8 mouse cellular contexts compared by ENCODE assay signal in the genomic region with DNA sequence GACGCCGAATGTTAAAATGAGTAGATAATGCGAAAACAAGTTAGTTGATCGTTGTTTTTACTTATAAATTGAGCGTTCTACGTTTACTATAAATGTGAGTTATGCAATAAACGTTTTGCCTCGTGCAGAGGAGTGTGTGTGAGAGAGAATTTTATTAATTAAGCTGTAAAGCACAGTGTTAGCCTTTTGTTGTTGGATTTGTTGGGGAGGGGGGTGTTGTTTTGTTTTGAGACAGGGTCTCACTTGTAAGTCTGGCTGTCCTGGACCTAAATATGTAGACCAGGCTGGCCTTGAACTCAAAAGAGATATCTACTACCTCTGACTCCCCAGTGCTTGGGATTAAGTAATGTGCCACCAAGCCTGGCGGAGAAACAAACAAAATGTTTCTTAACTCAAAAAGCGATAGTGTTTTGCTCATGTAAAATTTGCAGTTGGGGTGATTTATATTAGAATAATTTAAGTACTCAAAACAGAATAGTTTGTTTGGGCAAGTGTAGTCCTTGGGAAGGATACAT. TPM values are rescaled to one million over a fixed set of nuclear protein-coding genes. Genes with fewer than 3 reads are reported as not detected.
DNase-seq lines count a peak whose midpoint lies in the region; ATAC-seq and TF ChIP-seq lines count a peak whose summit lies in the region.

No protein-coding gene starts in this region.

- DNase-seq in cerebellum, adult 2 months: no peak
- DNase-seq in cerebellum, postnatal 25 days: no peak
- no peak for DNase-seq in testis, postnatal 10 days (ENCODE audit: low spot score)
- DNase-seq in stomach, postnatal 0 days (ENCODE audit: low spot score): no peak

- H3K4me3 ChIP-seq in cerebellum, adult 2 months (replicated peaks; ENCODE audit: insufficient read depth, low read depth, low read length): peak overlapping the region; percentile 93
- H3K4me3 ChIP-seq in testis, adult 2 months (ENCODE audit: control insufficient read depth, low read depth, low read length): peak overlapping the region; percentile 29; the same call in 1 of the 2 replicates
- H3K4me3 ChIP-seq in limb, embryonic 15.5 days: peak overlapping the region; percentile 91
- H3K4me3 ChIP-seq in stomach, postnatal 0 days (ENCODE audit: low read depth, low read length): peak overlapping the region; percentile 90

- WGBS in cerebellum, adult 2 months: 12% methylated on average over 10 of the region's 10 CpGs
- 8% methylated on average over 10 of the region's 10 CpGs for WGBS in limb, embryonic 15.5 days
- 7% methylated on average over 10 of the region's 10 CpGs for WGBS in stomach, postnatal 0 days

- no peak for ATAC-seq in limb, embryonic 15.5 days (ENCODE audit: insufficient number of reproducible peaks, low FRiP score, low TSS enrichment, low read depth)
- ATAC-seq in stomach, postnatal 0 days (ENCODE audit: low FRiP score, low TSS enrichment): no peak
- ATAC-seq in inflammation-experienced regulatory T-cells, adult 6 months: no peak
- no peak for ATAC-seq in monocyte, adult 5-6 weeks (replicated peaks; ENCODE audit: insufficient number of reproducible peaks, low FRiP score, low TSS enrichment, poor library complexity, severe bottlenecking)

- H3K9me3 ChIP-seq in limb, embryonic 15.5 days: no peaks in the 10 kb centered on the region
- H3K9me3 ChIP-seq in stomach, postnatal 0 days (ENCODE audit: control insufficient read depth, low read length): no peaks in the 10 kb centered on the region

- no peak for TF ChIP-seq CTCF in cerebellum, adult 2 months (IDR thresholded peaks at IDR 0.05; ENCODE audit: borderline replicate concordance, insufficient read depth, low read depth, low read length)
- TF ChIP-seq CTCF in testis, adult 2 months (IDR thresholded peaks at IDR 0.05; ENCODE audit: control insufficient read depth, insufficient read depth, insufficient replicate concordance, low read depth, low read length): no peak
- no peak for TF ChIP-seq CTCF in stomach, postnatal 0 days (IDR thresholded peaks at IDR 0.05; ENCODE audit: low read depth)

- H3K36me3 ChIP-seq in testis, adult 2 months (ENCODE audit: control insufficient read depth, insufficient read depth, low read length): no peaks in the 10 kb centered on the region
- 0 out of 2 replicates have a peak, but pooled peaks cover 6% of the 10 kb centered on the region for H3K36me3 ChIP-seq in limb, embryonic 15.5 days
- no peaks in the 10 kb centered on the region for H3K36me3 ChIP-seq in stomach, postnatal 0 days (ENCODE audit: control insufficient read depth, insufficient read depth, low read length)

- H3K4me2 ChIP-seq in limb, embryonic 15.5 days: peak overlapping the region; percentile 54
- peak overlapping the region; percentile 68 for H3K4me2 ChIP-seq in stomach, postnatal 0 days (replicated peaks; ENCODE audit: low read depth)

- H3K27ac ChIP-seq in cerebellum, adult 2 months (ENCODE audit: insufficient read depth, low read length): no peak overlapping the region
- H3K27ac ChIP-seq in testis, adult 2 months (ENCODE audit: control insufficient read depth, insufficient read depth, low read depth, low read length): no peak overlapping the region
- no peak overlapping the region for H3K27ac ChIP-seq in limb, embryonic 15.5 days
- H3K27ac ChIP-seq in stomach, postnatal 0 days (replicated peaks): no peak overlapping the region

- H3K27me3 ChIP-seq in cerebellum, adult 2 months (ENCODE audit: control insufficient read depth, insufficient read depth, low read length): no peaks in the 10 kb centered on the region
- no peaks in the 10 kb centered on the region for H3K27me3 ChIP-seq in testis, adult 2 months (ENCODE audit: control insufficient read depth, insufficient read depth, low read length)
- no peaks in the 10 kb centered on the region for H3K27me3 ChIP-seq in limb, embryonic 15.5 days
- H3K27me3 ChIP-seq in stomach, postnatal 0 days (ENCODE audit: control insufficient read depth, insufficient read depth, low read length): no peaks in the 10 kb centered on the region

- no peaks in the 10 kb centered on the region; the same call in 1 of the 2 replicates for H3K4me1 ChIP-seq in cerebellum, adult 2 months (ENCODE audit: control insufficient read depth, insufficient read depth, low read length)
- peaks cover 4% of the 10 kb centered on the region; the same call in 1 of the 2 replicates for H3K4me1 ChIP-seq in testis, adult 2 months (ENCODE audit: control insufficient read depth, insufficient read depth, low read length)
- H3K4me1 ChIP-seq in limb, embryonic 15.5 days: peaks cover 17% of the 10 kb centered on the region
- H3K4me1 ChIP-seq in stomach, postnatal 0 days (replicated peaks; ENCODE audit: control insufficient read depth, insufficient read depth): 0 out of 2 replicates have a peak, but pooled peaks cover 2% of the 10 kb centered on the region

- TF ChIP-seq POLR2A in cerebellum, adult 2 months (IDR thresholded peaks at IDR 0.05; ENCODE audit: borderline replicate concordance, insufficient read depth, low read length): no peak
- no peak for TF ChIP-seq POLR2A in testis, adult 2 months (IDR thresholded peaks at IDR 0.05; ENCODE audit: control insufficient read depth, low read depth, low read length)

- H3K9ac ChIP-seq in limb, embryonic 15.5 days: peak overlapping the region; percentile 87
- H3K9ac ChIP-seq in stomach, postnatal 0 days (ENCODE audit: low read length): peak overlapping the region; percentile 94

- TF ChIP-seq EP300 in stomach, postnatal 0 days (optimal IDR thresholded peaks at IDR 0.05): no peak

RNA-seq across cellular contexts. Expression of gene Ccnt2, which starts 1.3 kb away (rescaled TPM):
- polyA plus RNA-seq in cerebellum, adult 2 months (2012; rRNA removed): 53.9 and 54.9 TPM in 2 replicates
- 9.4 and 10.9 TPM in 2 replicates for polyA plus RNA-seq in testis, adult 2 months (2012; rRNA removed)
- polyA plus RNA-seq in limb, embryonic 15.5 days (2015; fragmentation: Nextera tagmentation; extraction: Ambion mirVana): 72.6 and 76.9 TPM in 2 replicates
- 24.7 and 30.1 TPM in 2 replicates for polyA plus RNA-seq in stomach, postnatal 0 days (2015; fragmentation: Nextera tagmentation; extraction: Ambion mirVana)
- 100 to 1,000 TPM in 2 of 3 experiments, 10 to 100 TPM in 1; 79.6 to 135 (median 109) TPM for polyA plus RNA-seq in inflammation-experienced regulatory T-cells, adult 6 months (2017; shearing (Covaris generic))
- total RNA-seq in monocyte, adult 5-6 weeks (2017): 50.1 to 88.9 TPM (median 52.7 TPM) in 3 replicates

RNA-seq across cellular contexts. Expression of gene Acmsd, which starts 46.0 kb away (rescaled TPM):
- polyA plus RNA-seq in cerebellum, adult 2 months (2012; rRNA removed): 0.05 TPM in 1 of 2 replicates, not detected in the other
- not detected in 2 replicates for polyA plus RNA-seq in testis, adult 2 months (2012; rRNA removed)
- 0.06 and 0.07 TPM in 2 replicates for polyA plus RNA-seq in limb, embryonic 15.5 days (2015; fragmentation: Nextera tagmentation; extraction: Ambion mirVana)
- polyA plus RNA-seq in stomach, postnatal 0 days (2015; fragmentation: Nextera tagmentation; extraction: Ambion mirVana): not detected in 2 replicates
- not detected for polyA plus RNA-seq in inflammation-experienced regulatory T-cells, adult 6 months (2017; shearing (Covaris generic))
- 0.67 TPM in 1 of 3 replicates, not detected in the others for total RNA-seq in monocyte, adult 5-6 weeks (2017)

Comparison
In these comparisons a context has a peak if more than half of its experiments do, and no peak if none do; other contexts are left out.
1. H3K4me3 ChIP-seq: peak in every context shown above with its lines; median percentile 93 in cerebellum, adult 2 months; 91 in limb, embryonic 15.5 days; 90 in stomach, postnatal 0 days; 29 in testis, adult 2 months.